Mouse (Mus musculus) embryonic stem cell, embryonic (primary cell): Measurements from ENCODE around the gene Carns1.

ENCODE experiments used
- CTCF ChIA-PET, 4 experiments: fragments of 300-600 bp in 2 of 4; fragments of 350-600 bp in 2 of 4; sonication (Branson Sonifier 250); formaldehyde crosslinking; loops; one replicate each; lab custom pipeline; 2022; ENCODE audit warnings: inconsistent platforms in 2 of 4; lab: Charles Lee
- POLR2A ChIA-PET, 4 experiments: fragments of 300-600 bp in 2 of 4; fragments of 350-600 bp in 2 of 4; sonication (Branson Sonifier 250); formaldehyde crosslinking; loops; one replicate each; lab custom pipeline; 2022; ENCODE audit warnings: antibody characterized with exemption in 4 of 4, inconsistent platforms in 1 of 4; lab: Charles Lee

Carns1 gene

DNA sequence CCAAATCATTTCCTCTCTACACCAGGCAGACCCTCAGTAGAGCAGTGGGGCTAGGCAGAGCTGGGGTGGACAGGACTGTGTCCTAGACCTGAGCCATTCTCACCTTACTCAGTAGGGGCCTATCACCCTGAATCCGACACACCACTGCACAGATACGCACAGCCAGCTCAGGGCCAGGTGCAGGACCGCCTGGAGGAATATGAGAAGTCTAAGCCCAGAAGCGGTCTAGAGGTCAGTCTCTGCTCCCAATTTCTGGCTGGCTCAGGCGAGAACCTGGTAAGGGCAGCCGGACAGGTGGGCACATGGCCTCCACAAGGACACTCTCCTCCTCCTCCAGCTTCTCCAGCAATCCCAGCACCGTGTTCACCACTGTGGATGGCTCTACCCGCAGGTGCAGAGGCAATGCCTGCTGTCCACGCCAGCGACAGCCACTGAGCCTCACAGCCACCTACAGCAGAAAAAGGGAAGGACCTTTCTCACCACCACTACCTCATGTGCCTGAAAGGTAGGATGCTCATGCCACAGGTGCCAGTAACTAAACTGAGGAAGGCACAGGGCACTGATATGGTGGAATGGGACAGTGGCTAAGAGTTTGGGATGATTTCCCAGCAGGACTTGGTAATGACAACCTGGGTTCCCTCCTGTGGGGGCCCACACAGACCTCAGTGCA is 4.4 kb downstream of the Carns1 start:
- ChIA-PET CTCF (interaction anchor here in 3 of 4 experiments (0.7 to 2.2 kb wide), 13 partner anchors 8 to 119 kb away, joined by 3 to 12 read pairs (median 5); partner anchors contain the start of genes Ppp1ca (in 3 of the 3), Rad9a (in 1 of the 3), Rps6kb2 (in 1 of the 3) and Tbc1d10c (in 1 of the 3)), POLR2A (interaction anchor here (0.6 to 4.9 kb wide), 38 partner anchors 8 to 217 kb away, joined by 3 to 47 read pairs (median 6); partner anchors contain the start of genes Aip (in 2 of the 4), Cdk2ap2 (in 2 of the 4), Gstp2 (in 2 of the 4) and Ppp1ca (in 2 of the 4))

DNA sequence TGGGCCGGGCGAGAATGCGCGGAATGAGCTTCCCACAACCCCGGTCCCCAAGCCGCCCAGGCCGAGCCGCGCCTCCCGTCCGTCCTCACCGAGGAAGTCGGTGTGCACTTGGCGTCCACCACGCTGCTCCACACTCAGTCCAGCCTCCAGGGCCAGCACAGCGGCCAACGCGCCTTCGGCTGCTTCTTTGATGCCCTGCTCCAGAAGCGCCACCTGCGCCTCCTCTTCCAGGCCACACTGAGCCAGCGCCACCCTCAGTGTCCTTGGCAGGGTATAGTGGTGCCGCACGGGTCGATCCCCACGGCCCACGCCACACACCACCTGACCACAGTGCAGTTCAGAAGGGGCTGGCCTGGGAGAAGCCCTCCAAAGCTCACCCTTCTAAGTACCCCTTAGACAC is 5.5 kb downstream of the Carns1 start:
- POLR2A ChIA-PET: interaction anchor here (0.6 to 4.9 kb wide), 79 partner anchors 8 to 1125 kb away, joined by 3 to 47 read pairs (median 4); partner anchors contain the start of genes Ppp1ca (in 4 of the 4), Aip (in 3 of the 4), Rad9a (in 3 of the 4) and Cdk2ap2 (in 2 of the 4)
- CTCF ChIA-PET: interaction anchor here (0.5 to 2.2 kb wide), 38 partner anchors 9 to 1252 kb away, joined by 3 to 12 read pairs (median 4); partner anchors contain the start of genes Ppp1ca (in 3 of the 4), Aip (in 2 of the 4), Rad9a (in 2 of the 4) and Cdk2ap2 (in 1 of the 4)

DNA sequence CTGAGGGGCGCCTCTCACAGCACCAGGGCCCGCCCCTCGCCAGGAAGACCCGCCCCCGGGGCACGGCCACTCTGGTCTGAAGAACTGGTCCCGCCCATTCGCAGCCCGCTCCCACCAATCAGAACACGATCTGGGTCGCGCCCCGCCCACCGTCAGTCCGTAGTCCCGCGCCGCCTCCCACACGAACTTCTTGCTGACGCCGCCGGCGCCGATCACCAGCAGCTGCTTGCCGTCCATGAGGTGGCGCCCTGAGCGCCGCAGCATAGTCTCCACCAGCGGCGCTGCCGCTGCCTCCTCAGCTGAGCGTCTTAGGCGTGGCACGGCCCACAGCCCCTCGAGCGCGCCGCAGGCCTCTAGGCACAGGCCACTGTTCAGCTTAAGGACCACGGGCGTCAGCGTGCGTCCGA is 5.9 kb downstream of the Carns1 start:
- ChIA-PET POLR2A (interaction anchor here (0.6 to 4.9 kb wide), 73 partner anchors 9 to 1126 kb away, joined by 3 to 47 read pairs (median 4); partner anchors contain the start of genes Ppp1ca (in 4 of the 4), Aip (in 3 of the 4), Gm49405 (in 2 of the 4) and Gstp2 (in 2 of the 4)), CTCF (interaction anchor here (0.5 to 2.2 kb wide), 39 partner anchors 10 to 1253 kb away, joined by 3 to 12 read pairs (median 4); partner anchors contain the start of genes Aip (in 2 of the 4), Ppp1ca (in 2 of the 4), Rad9a (in 2 of the 4) and Ankrd13d (in 1 of the 4))

DNA sequence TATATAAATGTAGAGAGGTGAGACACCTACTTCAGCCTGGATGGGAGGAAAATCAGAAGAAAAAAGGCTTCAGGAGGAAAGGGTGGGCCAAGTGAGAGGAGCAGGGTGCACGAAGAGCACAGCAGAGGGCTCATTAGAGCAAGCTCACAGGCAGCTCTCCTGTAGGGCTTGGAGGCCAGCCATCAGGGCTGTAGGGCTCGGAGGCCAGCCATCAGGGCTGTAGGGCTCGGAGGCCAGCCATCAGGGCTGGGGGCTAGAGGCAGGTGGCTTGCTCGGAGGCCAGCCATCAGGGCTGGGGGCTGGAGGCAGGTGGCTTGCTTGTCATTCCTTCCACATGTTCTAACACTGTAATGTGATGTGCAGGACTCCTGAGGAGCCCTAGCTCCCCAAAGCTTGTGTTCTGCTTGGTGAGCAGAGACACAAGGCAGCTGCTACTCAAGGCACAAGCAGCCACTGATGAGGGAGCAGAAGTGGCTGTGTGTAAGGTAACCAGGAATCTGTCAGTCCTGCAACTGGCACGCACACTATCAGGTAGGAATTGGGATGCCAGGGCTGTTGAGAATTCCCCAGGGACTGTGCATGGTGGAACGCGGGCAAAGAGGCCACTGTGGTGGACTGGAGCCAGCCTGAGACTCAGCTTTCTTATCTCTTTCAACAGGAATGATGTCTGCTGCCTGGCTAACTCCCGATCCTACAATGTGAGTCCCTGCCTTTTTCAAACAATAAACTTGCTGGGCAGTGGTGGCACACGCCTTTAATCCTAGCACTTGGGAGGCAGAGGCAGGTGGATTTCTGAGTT is 8.4 kb downstream of the Carns1 start:
- CTCF ChIA-PET: interaction anchor here in 3 of 4 experiments (0.6 to 1.7 kb wide), 4 partner anchors 25 to 146 kb away, joined by 3 to 14 read pairs (median 4); partner anchors contain the start of gene Ppp1ca (in 1 of the 3)
- POLR2A ChIA-PET: interaction anchor here in 3 of 4 experiments (0.7 to 2.9 kb wide), 32 partner anchors 8 to 154 kb away, joined by 3 to 16 read pairs (median 4); partner anchors contain the start of genes Carns1 (in 2 of the 3), Ppp1ca (in 2 of the 3), Rad9a (in 2 of the 3) and Cdk2ap2 (in 1 of the 3)

GRCm38 (mm10) chr19:4164721-4165120 is 10.6 kb downstream of the Carns1 start:
- POLR2A ChIA-PET: interaction anchor here in 3 of 4 experiments (0.6 to 4.8 kb wide), 25 partner anchors 8 to 397 kb away, joined by 3 to 27 read pairs (median 8); partner anchors contain the start of genes Ptprcap (in 3 of the 3), Ppp1ca (in 2 of the 3), Rad9a (in 2 of the 3) and AC109138.7 (in 1 of the 3)
- CTCF ChIA-PET: interaction anchor here in 2 of 4 experiments (1.5 to 1.9 kb wide), 2 partner anchors 27 kb away, joined by 3 to 7 read pairs; partner anchors contain the start of gene Ppp1ca (in 2 of the 2)

GRCm38 (mm10) chr19:4164100-4164499 is 11.2 kb downstream of the Carns1 start:
- CTCF ChIA-PET: interaction anchor here in 3 of 4 experiments (0.7 to 1.9 kb wide), 4 partner anchors 28 to 151 kb away, joined by 3 to 7 read pairs (median 4); partner anchors contain the start of genes Ppp1ca (in 2 of the 3) and Ndufv1 (in 1 of the 3)
- POLR2A ChIA-PET: interaction anchor here in 3 of 4 experiments (0.5 to 4.8 kb wide), 50 partner anchors 8 to 456 kb away, joined by 3 to 27 read pairs (median 6); partner anchors contain the start of genes Ptprcap (in 3 of the 3), Aip (in 2 of the 3), Carns1 (in 2 of the 3) and Cdk2ap2 (in 2 of the 3)

- ChIA-PET CTCF (interaction anchor here in 3 of 4 experiments (0.6 to 1.9 kb wide), 9 partner anchors 8 to 201 kb away, joined by 3 to 7 read pairs (median 4); partner anchors contain the start of genes Ppp1ca (in 2 of the 3) and Ndufv1 (in 1 of the 3)), POLR2A (interaction anchor here in 3 of 4 experiments (0.5 to 4.8 kb wide), 56 partner anchors 9 to 456 kb away, joined by 3 to 27 read pairs (median 5); partner anchors contain the start of genes Ptprcap (in 3 of the 3), Aip (in 2 of the 3), Carns1 (in 2 of the 3) and Cdk2ap2 (in 2 of the 3))
These were observed 11.8 kb downstream of the Carns1 start for GRCm38 (mm10) chr19:4163543-4163887.

DNA sequence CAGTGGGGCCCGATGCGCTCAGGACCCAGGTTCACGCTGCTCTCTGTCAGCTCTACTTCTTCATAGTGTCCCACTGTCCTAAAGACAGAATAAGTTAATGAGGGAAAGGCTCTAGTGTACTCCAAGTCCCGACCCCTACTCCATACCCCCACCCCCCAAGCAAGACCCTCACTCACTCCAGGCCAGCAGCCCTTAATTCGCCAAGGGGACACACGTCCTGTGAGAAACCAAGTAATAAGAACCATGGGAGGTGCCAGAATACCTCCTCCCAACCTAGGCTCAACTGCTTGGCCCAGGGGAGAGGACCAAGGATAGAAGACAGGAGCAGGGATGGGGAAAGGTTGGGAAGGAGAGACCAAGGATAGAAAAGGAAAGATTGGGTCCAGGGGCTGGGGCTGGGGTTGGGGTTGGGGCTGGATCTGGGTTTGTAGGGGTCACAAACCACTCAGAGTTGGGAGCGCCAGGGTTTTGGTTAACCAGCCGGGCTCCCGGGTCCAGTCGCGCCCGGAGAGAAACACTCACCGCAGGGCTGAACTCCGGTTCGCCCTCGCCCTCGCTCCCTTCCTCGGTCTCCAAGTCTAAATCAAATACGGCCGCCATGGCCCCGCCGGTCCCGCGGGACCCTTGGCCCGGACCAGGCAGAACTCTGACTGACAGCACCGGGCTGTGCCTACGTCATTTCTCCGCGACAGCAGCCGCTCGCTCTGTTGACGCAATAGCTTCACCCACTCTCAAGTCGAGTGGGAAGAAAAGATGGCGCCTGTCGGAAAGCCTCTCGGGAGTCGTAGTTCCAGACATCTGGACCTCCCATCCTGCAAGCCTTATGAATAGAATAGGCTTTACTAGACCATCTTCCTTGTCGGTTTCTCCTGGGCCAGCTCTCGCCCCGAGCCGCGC is 12.4 kb downstream of the Carns1 start, which contains the start of gene Rps6kb2:
Gene Rps6kb2 (minus strand): TSS at position 709 of the 897 bp plus-strand sequence.
- ChIA-PET POLR2A (interaction anchor here in 3 of 4 experiments (0.5 to 4.8 kb wide), 61 partner anchors 8 to 455 kb away, joined by 3 to 27 read pairs (median 4); partner anchors contain the start of genes Cdk2ap2 (in 3 of the 3), Ppp1ca (in 3 of the 3), Ptprcap (in 3 of the 3) and Aip (in 2 of the 3)), CTCF (interaction anchor here in 2 of 4 experiments (0.6 to 1.9 kb wide), 8 partner anchors 8 to 200 kb away, joined by 3 to 7 read pairs (median 4); partner anchors contain the start of genes Ppp1ca (in 2 of the 2) and Ndufv1 (in 1 of the 2))

DNA sequence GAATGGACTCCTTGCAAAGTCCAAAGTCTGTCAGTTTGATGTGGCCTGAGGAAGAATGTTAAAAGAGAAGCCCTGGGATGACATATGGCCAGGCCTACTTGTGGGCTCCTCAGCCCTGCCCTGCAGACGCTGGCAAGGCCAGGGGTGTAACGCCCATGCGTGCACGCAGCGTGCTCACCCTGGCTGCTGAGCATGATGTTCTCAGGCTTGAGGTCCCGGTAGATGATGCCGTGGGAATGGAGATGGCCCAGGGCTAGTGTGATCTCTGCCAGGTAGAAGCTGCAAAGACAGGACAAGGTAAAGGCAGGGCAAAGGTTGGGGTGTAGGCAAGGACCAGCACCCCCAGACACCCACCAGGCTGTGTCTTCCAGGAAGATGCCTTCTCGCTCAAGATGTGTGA is 16.2 kb downstream of the Carns1 start:
- POLR2A ChIA-PET: interaction anchor here (0.5 to 1.6 kb wide), 7 partner anchors 8 to 104 kb away, joined by 3 to 4 read pairs (median 4); partner anchors contain the start of gene Rad9a (in 1 of the 4)
- CTCF ChIA-PET: interaction anchor here in 1 of 4 experiments (1.1 to 1.2 kb wide), 2 partner anchors 11 to 34 kb away, joined by 3 to 4 read pairs; partner anchors contain the start of gene Aip

- POLR2A ChIA-PET: interaction anchor here in 3 of 4 experiments (0.5 to 4.1 kb wide), 16 partner anchors 6 to 60 kb away, joined by 3 to 17 read pairs (median 6); partner anchors contain the start of genes Ppp1ca (in 2 of the 3), Rad9a (in 2 of the 3), Aip (in 1 of the 3) and Cdk2ap2 (in 1 of the 3)
- CTCF ChIA-PET: interaction anchor here in 2 of 4 experiments (1.1 to 1.2 kb wide), 2 partner anchors 13 kb away, joined by 3 read pairs; no protein-coding TSS in a partner anchor
These were observed 18.5 kb downstream of the Carns1 start for GRCm38 (mm10) chr19:4156771-4157170.

DNA sequence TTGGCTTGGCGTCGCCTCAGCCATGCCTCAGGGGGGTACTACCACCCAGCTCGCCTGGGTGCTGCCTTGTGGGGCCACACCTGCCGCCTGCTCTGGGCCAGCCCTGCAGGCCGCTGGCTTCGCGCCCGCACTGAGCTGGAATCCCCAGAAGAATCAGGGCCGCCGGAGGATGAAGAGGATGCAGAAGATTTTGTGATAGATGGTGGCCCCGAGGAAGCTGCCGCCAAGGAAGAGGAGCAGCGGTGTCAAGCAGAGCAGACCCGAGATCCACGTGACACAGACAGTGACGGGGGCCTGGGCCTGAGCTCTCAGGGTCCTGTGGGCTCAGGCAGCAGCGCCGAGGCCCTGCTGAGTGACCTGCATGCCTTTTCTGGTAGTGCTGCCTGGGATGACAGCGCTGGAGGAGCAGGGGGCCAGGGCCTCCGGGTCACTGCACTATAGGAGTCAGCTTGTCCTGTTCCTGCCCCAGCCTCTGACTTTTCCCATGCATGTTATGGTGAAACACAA is 19.2 kb downstream of the Carns1 start:
- POLR2A ChIA-PET: interaction anchor here in 3 of 4 experiments (0.6 to 4.1 kb wide), 16 partner anchors 7 to 59 kb away, joined by 3 to 17 read pairs (median 6); partner anchors contain the start of genes Rad9a (in 2 of the 3), Aip (in 1 of the 3), Cdk2ap2 (in 1 of the 3) and Ppp1ca (in 1 of the 3)
- CTCF ChIA-PET: interaction anchor here in 2 of 4 experiments (1.1 to 1.2 kb wide), 3 partner anchors 13 to 14 kb away, joined by 3 to 4 read pairs (median 3); no protein-coding TSS in a partner anchor

DNA sequence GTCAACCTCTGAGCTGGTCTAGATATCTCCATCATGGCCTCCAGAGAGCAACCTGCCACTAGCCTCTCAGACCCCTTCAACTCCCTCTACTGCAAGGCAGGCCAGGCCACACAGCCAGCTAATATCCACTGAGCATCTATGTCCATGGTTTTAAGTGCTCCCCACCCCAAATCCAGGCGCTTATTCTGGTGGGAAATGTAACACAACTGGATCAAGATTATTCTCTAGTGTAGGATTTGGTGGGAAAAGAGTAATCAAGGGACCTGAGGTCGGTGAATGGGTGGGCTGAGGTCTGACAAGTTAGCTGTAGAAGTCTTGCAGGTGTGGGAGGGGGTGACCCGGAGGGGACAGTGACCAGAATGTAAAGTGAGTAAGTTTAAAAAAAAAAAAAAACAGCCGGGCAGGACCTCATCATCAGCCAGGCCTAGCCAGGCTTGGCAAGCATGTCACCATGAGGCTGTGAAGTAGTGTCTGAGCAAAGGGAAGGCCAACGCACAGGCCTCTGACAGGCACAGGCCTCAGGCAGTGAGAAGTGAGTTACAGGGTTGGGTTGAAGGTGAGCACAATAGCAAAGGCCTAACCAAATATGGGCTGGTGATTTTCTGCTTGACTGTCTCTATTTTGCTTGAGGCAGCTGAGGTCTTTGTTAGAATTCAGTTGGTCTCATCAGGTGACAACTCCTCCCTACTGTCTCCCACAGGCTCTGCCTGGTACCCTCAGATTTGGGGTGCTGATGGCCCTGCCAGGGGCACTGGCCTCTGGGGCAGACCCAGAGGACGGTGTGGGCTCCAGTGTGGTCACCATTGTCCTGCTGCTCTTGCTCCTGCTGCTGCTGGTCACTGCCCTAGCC is 19.8 kb downstream of the Carns1 start:
- CTCF ChIA-PET: interaction anchor here in 3 of 4 experiments (0.5 to 1.5 kb wide), 6 partner anchors 14 to 182 kb away, joined by 3 to 6 read pairs (median 4); partner anchors contain the start of gene Ppp1ca (in 1 of the 3)
- POLR2A ChIA-PET: interaction anchor here (0.6 to 4.1 kb wide), 26 partner anchors 8 to 209 kb away, joined by 3 to 20 read pairs (median 4); partner anchors contain the start of genes Cdk2ap2 (in 2 of the 4), Rps6kb2 (in 2 of the 4), Aip (in 1 of the 4) and Gpr152 (in 1 of the 4)

DNA sequence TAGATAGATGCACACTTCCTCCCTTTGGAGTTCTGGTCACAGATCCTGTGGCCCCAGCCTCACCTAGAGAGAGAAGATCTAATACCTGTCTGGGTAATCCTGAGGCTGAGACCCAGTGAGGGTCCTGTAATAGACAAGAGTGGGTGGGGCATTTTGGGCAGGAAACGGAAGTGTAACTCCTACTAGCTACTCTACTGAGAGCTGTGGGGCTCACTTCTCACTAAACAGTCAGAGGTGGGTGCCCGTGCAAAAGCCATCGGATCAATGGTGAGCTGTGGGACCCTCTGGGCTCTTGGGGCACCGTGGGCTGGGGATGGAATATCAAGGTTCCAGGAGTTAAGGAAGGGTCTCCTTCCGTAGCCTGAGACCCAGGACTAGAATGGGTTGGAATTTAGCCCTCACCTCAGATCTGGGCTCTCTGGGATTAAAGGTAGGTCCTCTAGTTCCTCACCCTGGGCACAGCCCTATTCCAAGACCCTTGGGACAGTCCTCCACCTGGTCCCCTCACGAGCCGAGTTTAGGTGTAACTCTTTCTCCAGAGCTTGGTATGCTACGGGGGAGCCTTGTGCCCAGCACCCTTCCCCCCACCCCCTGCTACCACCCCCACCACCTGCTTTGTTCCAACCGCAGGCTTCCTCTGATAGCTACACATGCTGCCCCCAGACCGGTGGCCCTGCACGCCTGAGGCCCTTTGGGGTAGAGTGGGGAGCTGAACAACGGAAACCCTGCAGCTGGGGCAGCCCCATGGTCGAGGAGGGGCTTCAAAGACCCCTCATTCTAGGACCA is 20.6 kb downstream of the Carns1 start:
- POLR2A ChIA-PET: interaction anchor here (0.6 to 4.1 kb wide), 25 partner anchors 8 to 208 kb away, joined by 3 to 20 read pairs (median 5); partner anchors contain the start of genes Rps6kb2 (in 3 of the 4), Aip (in 1 of the 4), Cdk2ap2 (in 1 of the 4) and Gpr152 (in 1 of the 4)

More for the DNA sequence above, 20.6 kb downstream of the Carns1 start:
- CTCF ChIA-PET: interaction anchor here (0.5 to 1.5 kb wide), 8 partner anchors 15 to 181 kb away, joined by 3 to 11 read pairs (median 4); partner anchors contain the start of gene Ppp1ca (in 1 of the 4)
